Mouse (Mus musculus): Measurements from ENCODE around the gene Erg28. TPM values are rescaled to one million over a fixed set of nuclear protein-coding genes. Genes with fewer than 3 reads are reported as not detected.

The Erg28 gene
- total and polyA plus RNA-seq, 2 experiments from 2014 or later, result 79.8 to 104 TPM

DNA sequence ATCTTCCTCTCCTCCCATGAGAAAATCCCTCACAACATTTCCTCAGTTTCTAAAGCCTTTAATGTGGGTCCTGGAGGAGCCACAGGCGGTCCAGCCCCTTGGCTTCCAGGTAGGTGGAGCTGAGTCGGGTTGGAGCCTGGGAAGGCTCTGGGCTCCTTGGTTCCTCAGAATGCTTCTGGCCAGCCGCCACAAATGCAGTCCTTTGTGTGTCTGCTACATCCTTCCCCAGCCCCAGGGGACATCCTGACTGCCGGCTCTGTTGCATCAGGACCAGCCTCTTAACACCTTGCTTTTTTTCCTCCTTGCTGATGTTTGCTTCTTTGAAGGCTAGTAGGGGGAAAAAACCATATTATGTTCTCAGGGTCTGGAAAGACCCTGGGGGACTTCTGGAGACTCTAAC lies 56.6 kb downstream of the Erg28 start:
- no peak for DNase-seq (ENCODE audit: low spot score)
- Histone ChIP-seq H3K4me2 (ENCODE audit: low read depth, low read length, poor library complexity, severe bottlenecking) (no peak overlapping the region), H3K27me3 (ENCODE audit: insufficient read depth, low read length) (no peaks in the 10 kb centered on the region)

GRCm38 (mm10) chr12:85766287-85766686 lies 58.1 kb downstream of the Erg28 start:
- ATAC-seq (ENCODE audit: low FRiP score), result no peak
- DNase-seq (ENCODE audit: low spot score), result no peak
- H3K4me1 ChIP-seq (ENCODE audit: insufficient read depth, low read length), result no peaks in the 10 kb centered on the region

More for the DNA sequence above, 56.6 kb downstream of the Erg28 start:
- Histone ChIP-seq H3K36me3 (ENCODE audit: insufficient read depth, low read length) (no peaks in the 10 kb centered on the region), H3K27ac (ENCODE audit: low read depth, low read length) (no peak overlapping the region), H3K9me3 (ENCODE audit: low read length) (no peaks in the 10 kb centered on the region), H3K4me1 (ENCODE audit: insufficient read depth, low read length) (no peaks in the 10 kb centered on the region), H3K9ac (replicated peaks; ENCODE audit: low read length, poor library complexity, severe bottlenecking) (no peak overlapping the region), H3K4me3 (ENCODE audit: low read depth, low read length) (no peak overlapping the region)
- 55% methylated on average over 4 of the region's 4 CpGs for WGBS
- no peak for ATAC-seq (ENCODE audit: low FRiP score)
- no peak for TF ChIP-seq CTCF (IDR thresholded peaks at IDR 0.05)

More at GRCm38 (mm10) chr12:85766287-85766686, 58.1 kb downstream of the Erg28 start:
- WGBS, result 78% methylated on average over 3 of the region's 3 CpGs
- H3K27me3 ChIP-seq (ENCODE audit: insufficient read depth, low read length), result no peaks in the 10 kb centered on the region
- H3K9ac ChIP-seq (replicated peaks; ENCODE audit: low read length, poor library complexity, severe bottlenecking), result no peak overlapping the region
- no peak overlapping the region for H3K4me3 ChIP-seq (ENCODE audit: low read depth, low read length)
- H3K4me2 ChIP-seq (ENCODE audit: low read depth, low read length, poor library complexity, severe bottlenecking), result no peak overlapping the region
- no peaks in the 10 kb centered on the region for H3K9me3 ChIP-seq (ENCODE audit: low read length)
- H3K36me3 ChIP-seq (ENCODE audit: insufficient read depth, low read length), result no peaks in the 10 kb centered on the region
- TF ChIP-seq CTCF (IDR thresholded peaks at IDR 0.05), result no peak
- H3K27ac ChIP-seq (ENCODE audit: low read depth, low read length), result no peak overlapping the region

Other genes starting within 250 kb of the Erg28 start
- gene Jdp2, start 225.5 kb downstream of the Erg28 start, total RNA-seq (2014; rRNA removed), result 15.8 and 18.4 TPM in 2 replicates
- gene Jdp2, start 225.5 kb downstream of the Erg28 start, polyA plus RNA-seq (2015; fragmentation: Nextera tagmentation; extraction: Ambion mirVana), result 0.56 and 1.0 TPM in 2 replicates
- 0.28 and 3.1 TPM in 2 replicates for gene Batf, start 137.9 kb downstream of the Erg28 start, total RNA-seq (2014; rRNA removed)
- 0.83 and 1.3 TPM in 2 replicates for gene Batf, start 137.9 kb downstream of the Erg28 start, polyA plus RNA-seq (2015; fragmentation: Nextera tagmentation; extraction: Ambion mirVana)
- gene Flvcr2, start 78.0 kb downstream of the Erg28 start, total RNA-seq (2014; rRNA removed), result 4.8 and 5.5 TPM in 2 replicates
- 3.9 and 4.2 TPM in 2 replicates for gene Flvcr2, start 78.0 kb downstream of the Erg28 start, polyA plus RNA-seq (2015; fragmentation: Nextera tagmentation; extraction: Ambion mirVana)
- gene Ttll5, start 109 bp upstream of the Erg28 start, total RNA-seq (2014; rRNA removed), result 15.9 and 24.0 TPM in 2 replicates
- gene Ttll5, start 109 bp upstream of the Erg28 start, polyA plus RNA-seq (2015; fragmentation: Nextera tagmentation; extraction: Ambion mirVana), result 10.0 and 10.4 TPM in 2 replicates

Data from midbrain, postnatal 0 days (tissue).